Mouse (Mus musculus) MEL (cell line): ENCODE results near the gene Klk13. TPM values are rescaled to one million over a fixed set of nuclear protein-coding genes. Genes with fewer than 3 reads are reported as not detected.

Experiments used
- DNase-seq: peaks from one replicate; pipeline ENCODE4 v3.0.0; 2011; ENCODE audit warnings: low read depth, low spot score
- H3K27ac ChIP-seq: 2 replicates; pipeline ENCODE4 v1.5.1; 2012; ENCODE audit warnings: low read depth, mild to moderate bottlenecking, control low read depth, low read length, moderate library complexity; ENCODE audit not compliant: control insufficient read depth
- H3K27me3 ChIP-seq, 2 experiments: fragments of 150-350 bp in 1 of 2; sonication (generic) in 1 of 2; 2 replicates each; pipeline ENCODE4 v1.6.1; 2012; ENCODE audit warnings: low read length in 2 of 2, mild to moderate bottlenecking in 2 of 2, improper control_type of control experiment in 1 of 2, moderate library complexity in 1 of 2; ENCODE audit not compliant: insufficient read depth in 2 of 2, control insufficient read depth in 1 of 2
- H3K36me3 ChIP-seq, 2 experiments: 2 replicates each; pipeline ENCODE4 v1.6.1; 2012 to 2014; ENCODE audit warnings: low read length in 2 of 2, improper control_type of control experiment in 1 of 2, inconsistent platforms in 1 of 2, mild to moderate bottlenecking in 1 of 2; ENCODE audit not compliant: insufficient read depth in 2 of 2, control insufficient read depth in 1 of 2
- H3K4me1 ChIP-seq, 2 experiments: fragments of 150-350 bp in 1 of 2; sonication (generic) in 1 of 2; 2 replicates each; pipeline ENCODE4 v1.6.1; 2012; ENCODE audit warnings: low read length in 2 of 2, improper control_type of control experiment in 1 of 2, mild to moderate bottlenecking in 1 of 2; ENCODE audit not compliant: insufficient read depth in 2 of 2, control insufficient read depth in 1 of 2
- H3K4me3 ChIP-seq, 2 experiments: fragments of 150-350 bp in 1 of 2; sonication (generic) in 1 of 2; 2 replicates each; pipeline ENCODE4 v1.5.1; 2012; ENCODE audit warnings: low read depth in 2 of 2, low read length in 2 of 2, mild to moderate bottlenecking in 2 of 2, moderate library complexity in 2 of 2, control low read depth in 1 of 2, improper control_type of control experiment in 1 of 2; ENCODE audit not compliant: control insufficient read depth in 1 of 2, insufficient read depth in 1 of 2
- H3K79me2 ChIP-seq: 2 replicates; pipeline ENCODE4 v1.6.1; 2012; ENCODE audit warnings: mild to moderate bottlenecking, low read length, moderate library complexity; ENCODE audit not compliant: control insufficient read depth, poor library complexity, insufficient read depth
- H3K9ac ChIP-seq: 2 replicates; pipeline ENCODE4 v1.6.1; 2012; ENCODE audit warnings: low read depth, mild to moderate bottlenecking, control low read depth, low read length, moderate library complexity; ENCODE audit not compliant: control insufficient read depth, poor library complexity, severe bottlenecking
- H3K9me3 ChIP-seq: fragments of 150-350 bp; sonication (generic); replicated peaks from 2 replicates; pipeline ENCODE4 v1.6.1; 2012; ENCODE audit warnings: mild to moderate bottlenecking, low read length, improper control_type of control experiment, moderate library complexity; ENCODE audit not compliant: insufficient read depth
- CHD2 ChIP-seq: IDR thresholded peaks from 2 replicates; pipeline ENCODE4 v1.6.1; 2011; ENCODE audit warnings: low read length, improper control_type of control experiment
- CTCF ChIP-seq, 3 experiments: IDR thresholded peaks in 2 of 3; conservative IDR thresholded peaks in 1 of 3; 2 replicates each; pipeline ENCODE4 v1.5.1; 2011 to 2012; ENCODE audit warnings: low read length in 3 of 3, low read depth in 2 of 3, mild to moderate bottlenecking in 2 of 3, improper control_type of control experiment in 1 of 3, inconsistent platforms in 1 of 3, mixed read lengths in 1 of 3, moderate library complexity in 1 of 3; ENCODE audit not compliant: control insufficient read depth in 1 of 3, insufficient read depth in 1 of 3, poor library complexity in 1 of 3, severe bottlenecking in 1 of 3
- EP300 ChIP-seq, 2 experiments: IDR thresholded peaks; 2 replicates each; pipeline ENCODE4 v1.6.1; 2011; ENCODE audit warnings: improper control_type of control experiment in 2 of 2, low read length in 2 of 2, low read depth in 1 of 2, mild to moderate bottlenecking in 1 of 2
- ETS1 ChIP-seq: IDR thresholded peaks from 2 replicates; pipeline ENCODE4 v1.6.1; 2012; ENCODE audit warnings: low read depth, mild to moderate bottlenecking, inconsistent platforms, low read length, improper control_type of control experiment, moderate library complexity
- HCFC1 ChIP-seq: IDR thresholded peaks from 2 replicates; pipeline ENCODE4 v1.6.1; 2012; ENCODE audit warnings: low read depth, mild to moderate bottlenecking, inconsistent platforms, low read length, improper control_type of control experiment, moderate library complexity
- MAFK ChIP-seq: IDR thresholded peaks from 2 replicates; pipeline ENCODE4 v1.6.1; 2011; ENCODE audit warnings: low read depth, mild to moderate bottlenecking, low read length, improper control_type of control experiment, borderline replicate concordance
- MAX ChIP-seq: IDR thresholded peaks from 2 replicates; pipeline ENCODE4 v1.6.1; 2011; ENCODE audit warnings: low read length, improper control_type of control experiment
- MEF2A ChIP-seq: IDR thresholded peaks from 2 replicates; pipeline ENCODE4 v1.6.1; 2014; ENCODE audit warnings: low read depth, mild to moderate bottlenecking, inconsistent platforms, low read length, improper control_type of control experiment; ENCODE audit not compliant: poor library complexity, insufficient replicate concordance, severe bottlenecking; ENCODE audit errors: extremely low read depth
- MXI1 ChIP-seq: IDR thresholded peaks from 2 replicates; pipeline ENCODE4 v1.6.1; 2011; ENCODE audit warnings: mild to moderate bottlenecking, low read depth, low read length, improper control_type of control experiment
- NELFE ChIP-seq: IDR thresholded peaks from 2 replicates; pipeline ENCODE4 v1.6.1; 2011; ENCODE audit warnings: low read depth, low read length, improper control_type of control experiment
- POLR2A ChIP-seq, 2 experiments: IDR thresholded peaks; 2 replicates each; pipeline ENCODE4 v1.6.1; 2011 to 2012; ENCODE audit warnings: low read length in 2 of 2, mild to moderate bottlenecking in 2 of 2, control low read depth in 1 of 2, improper control_type of control experiment in 1 of 2, low read depth in 1 of 2, moderate library complexity in 1 of 2; ENCODE audit not compliant: control insufficient read depth in 1 of 2, insufficient read depth in 1 of 2, poor library complexity in 1 of 2
- POLR2AphosphoS2 ChIP-seq: IDR thresholded peaks from 2 replicates; pipeline ENCODE4 v1.6.1; 2011; ENCODE audit warnings: low read length, improper control_type of control experiment
- POLR2AphosphoS5 ChIP-seq: IDR thresholded peaks from 2 replicates; pipeline ENCODE4 v1.6.1; 2012; ENCODE audit warnings: low read depth, borderline replicate concordance, mild to moderate bottlenecking, inconsistent platforms, low read length, moderate library complexity, mixed read lengths
- RAD21 ChIP-seq: IDR thresholded peaks from 2 replicates; pipeline ENCODE4 v1.6.1; 2011; ENCODE audit warnings: mild to moderate bottlenecking, low read depth, low read length, improper control_type of control experiment
- RCOR1 ChIP-seq: IDR thresholded peaks from 2 replicates; pipeline ENCODE4 v1.6.1; 2012; ENCODE audit warnings: low read depth, mild to moderate bottlenecking, inconsistent platforms, low read length, improper control_type of control experiment
- SIN3A ChIP-seq: IDR thresholded peaks from 2 replicates; pipeline ENCODE4 v1.6.1; 2012; ENCODE audit warnings: low read length, improper control_type of control experiment, inconsistent platforms
- SMC3 ChIP-seq: IDR thresholded peaks from 2 replicates; pipeline ENCODE4 v1.6.1; 2011; ENCODE audit warnings: low read depth, low read length, improper control_type of control experiment
- TBP ChIP-seq: IDR thresholded peaks from 2 replicates; pipeline ENCODE4 v1.8.0; 2011; ENCODE audit warnings: low read depth, low read length, improper control_type of control experiment
- USF2 ChIP-seq, 2 experiments: IDR thresholded peaks; 2 replicates each; pipeline ENCODE4 v1.6.1; 2011 to 2012; ENCODE audit warnings: improper control_type of control experiment in 2 of 2, low read length in 2 of 2, borderline replicate concordance in 1 of 2, inconsistent platforms in 1 of 2, low read depth in 1 of 2, mild to moderate bottlenecking in 1 of 2; ENCODE audit not compliant: insufficient read depth in 1 of 2
- ZC3H11A ChIP-seq: IDR thresholded peaks from 2 replicates; pipeline ENCODE4 v1.6.1; 2012; ENCODE audit warnings: low read depth, mild to moderate bottlenecking, inconsistent platforms, low read length, improper control_type of control experiment
- ZKSCAN1 ChIP-seq: IDR thresholded peaks from 2 replicates; pipeline ENCODE4 v1.6.1; 2012; ENCODE audit warnings: low read depth, mild to moderate bottlenecking, inconsistent platforms, low read length, improper control_type of control experiment, moderate library complexity
- polyA plus RNA-seq, 2 experiments: library from polyadenylated mRNA; stranded (reverse) in 1 of 2; unstranded in 1 of 2; fragments of >175 nt in 1 of 2; fragments of >200 nt in 1 of 2; gene quantifications; 2 replicates each; pipeline versions ENCODE4 v1.2.1 to v1.2.4; 2012; ENCODE audit warnings: low replicate concordance in 2 of 2, low read depth in 1 of 2; ENCODE audit not compliant: insufficient read length in 2 of 2, insufficient read depth in 1 of 2, missing spikeins in 1 of 2
- total RNA-seq: library from RNA; depleted of rRNA; stranded (reverse); fragments of 300-350 nt; gene quantifications from 2 replicates; pipeline ENCODE4 v1.2.3, GENCODE M21; 2012

Klk13 gene
- total and polyA plus RNA-seq, 3 experiments, result not detected

DNA sequence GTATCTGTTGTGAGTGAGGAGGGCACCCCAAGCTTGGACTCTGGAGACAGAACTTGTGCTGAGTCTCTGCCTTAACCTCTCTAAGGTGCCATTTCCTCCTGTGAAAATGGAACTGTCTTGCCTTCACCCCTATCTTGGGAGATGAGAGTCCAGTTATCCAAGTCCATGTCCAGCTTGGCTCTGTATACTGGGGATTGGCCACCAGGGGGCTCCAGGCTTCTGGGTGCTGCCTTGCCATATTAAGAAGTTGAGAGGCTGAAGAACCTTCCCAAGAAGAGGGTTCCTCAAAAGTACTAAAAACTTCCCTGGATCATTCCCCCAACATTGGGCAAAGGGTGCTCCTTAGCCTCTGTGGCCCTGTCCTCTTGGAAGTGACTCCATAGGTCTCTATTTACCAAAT, 33.9 kb upstream of the Klk13 start:
- no peak overlapping the region for H3K27ac ChIP-seq
- H3K4me3 ChIP-seq, result no peak overlapping the region
- H3K27me3 ChIP-seq, result no peaks in the 10 kb centered on the region
- H3K79me2 ChIP-seq, result peaks cover 5% of the 10 kb centered on the region; the same call in 1 of the 2 replicates
- no peak overlapping the region for H3K9ac ChIP-seq
- no peaks in the 10 kb centered on the region for H3K9me3 ChIP-seq
- H3K36me3 ChIP-seq, result no peaks in the 10 kb centered on the region; a peak in 1 of 4 replicates
- TF ChIP-seq POLR2AphosphoS5 (no peak), TBP (no peak), EP300 (IDR thresholded peaks at IDR 0.05; ENCODE audit: low read depth in 1 of 2, low read length in 2 of 2) (no peak), HCFC1 (no peak), ETS1 (no peak), NELFE (no peak), CTCF (IDR thresholded peaks at IDR 0.05 in 2 of 3, conservative IDR thresholded peaks at IDR 0.05 in 1 of 3; ENCODE audit: control insufficient read depth in 1 of 3, insufficient read depth in 1 of 3, low read depth in 2 of 3, low read length in 3 of 3, poor library complexity in 1 of 3, severe bottlenecking in 1 of 3) (peak; percentile 55 to 76 (median 67)), RAD21 (peak; percentile 14), SIN3A (no peak), CHD2 (no peak), SMC3 (peak; percentile 49), MAX (no peak), MXI1 (no peak), RCOR1 (no peak), ZKSCAN1 (no peak), POLR2AphosphoS2 (no peak)
- H3K4me1 ChIP-seq, result no peaks in the 10 kb centered on the region
- DNase-seq, result peak; percentile 58

DNA sequence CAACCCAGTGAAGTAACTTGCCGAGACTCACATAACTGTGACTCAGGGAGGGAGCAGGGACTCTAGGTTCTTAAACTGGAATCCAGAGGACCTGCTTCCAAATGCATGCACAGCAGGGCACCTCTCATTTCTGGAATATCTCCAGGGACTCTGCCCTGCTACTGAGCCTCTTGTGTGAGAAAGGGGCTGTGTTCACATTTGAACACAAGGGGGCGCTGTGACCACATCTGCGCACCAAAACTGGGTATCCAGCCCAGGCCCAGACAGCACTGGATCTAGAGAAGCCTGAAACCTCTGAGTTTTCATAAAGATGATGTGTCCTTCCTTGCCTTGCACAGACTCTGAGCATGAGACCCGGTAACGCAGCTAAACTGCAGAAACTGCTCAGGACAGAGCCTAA, 31.4 kb upstream of the Klk13 start:
- no peaks in the 10 kb centered on the region for H3K27me3 ChIP-seq
- no peak overlapping the region for H3K9ac ChIP-seq
- DNase-seq, result peak; percentile 52
- H3K27ac ChIP-seq, result no peak overlapping the region
- no peaks in the 10 kb centered on the region; a peak in 1 of 4 replicates for H3K36me3 ChIP-seq
- H3K79me2 ChIP-seq, result no peaks in the 10 kb centered on the region
- H3K4me1 ChIP-seq, result no peaks in the 10 kb centered on the region
- no peak overlapping the region for H3K4me3 ChIP-seq
- peak; percentile 67 for TF ChIP-seq RAD21
- TF ChIP-seq USF2 (IDR thresholded peaks at IDR 0.05; ENCODE audit: borderline replicate concordance in 1 of 2, insufficient read depth in 1 of 2, low read depth in 1 of 2, low read length in 2 of 2), result no peak
- TF ChIP-seq CTCF (IDR thresholded peaks at IDR 0.05 in 2 of 3, conservative IDR thresholded peaks at IDR 0.05 in 1 of 3; ENCODE audit: control insufficient read depth in 1 of 3, insufficient read depth in 1 of 3, low read depth in 2 of 3, low read length in 3 of 3, poor library complexity in 1 of 3, severe bottlenecking in 1 of 3), result peak; percentile 59 to 73 (median 71)
- TF ChIP-seq ZC3H11A, result peak; percentile 20; the same call in 1 of the 2 replicates
- peak; percentile 60 for TF ChIP-seq SMC3
- no peak for TF ChIP-seq POLR2A (IDR thresholded peaks at IDR 0.05; ENCODE audit: control insufficient read depth in 1 of 2, insufficient read depth in 1 of 2, low read depth in 1 of 2, low read length in 2 of 2, poor library complexity in 1 of 2)
- TF ChIP-seq ETS1, result no peak
- no peak for TF ChIP-seq MEF2A
- no peak for TF ChIP-seq MAFK
- TF ChIP-seq, all 39 proteins: peak for 4
- no peaks in the 10 kb centered on the region for H3K9me3 ChIP-seq
